Mouse (Mus musculus): ENCODE measurements around the gene Agbl4.

The Agbl4 gene

DNA sequence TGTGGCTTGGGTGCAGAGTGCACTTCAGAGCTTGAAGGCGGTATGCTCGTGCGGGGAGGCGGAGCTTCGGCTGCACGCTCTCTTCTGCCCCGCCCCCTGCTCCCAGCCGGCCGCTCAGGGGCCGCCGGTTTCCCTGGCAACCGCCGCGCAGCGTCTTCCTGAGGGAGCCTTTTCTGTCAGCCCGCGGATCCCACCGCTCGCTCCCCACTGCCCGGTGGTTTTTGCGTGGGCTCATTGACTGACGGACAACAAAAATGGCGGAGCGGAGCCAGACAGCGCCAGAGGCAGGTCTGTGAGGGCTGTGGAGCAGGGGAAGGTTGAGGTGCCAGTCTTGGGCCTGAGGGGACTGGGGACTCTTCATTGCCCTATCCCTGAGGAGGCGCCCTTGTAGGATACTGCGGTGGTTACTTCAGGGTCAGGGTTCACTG is at the start of gene Agbl4:
TSS of gene Agbl4 (plus strand) at position 44 of the 428 bp plus-strand sequence.
- peak; percentile 79 for DNase-seq (ENCODE audit: low spot score)

- no peak for DNase-seq (ENCODE audit: low spot score)
Measured at GRCm38 (mm10) chr4:110350856-110351177, 46.6 kb upstream of the Agbl4 start.

- DNase-seq (ENCODE audit: low spot score) = peak; percentile 85
Measured at GRCm38 (mm10) chr4:110351178-110352000, 46.1 kb upstream of the Agbl4 start, which contains the start of gene Elavl4. TSS of gene Elavl4 (minus strand) at chr4:110351909.

GRCm38 (mm10) chr4:110352001-110352369 is 45.5 kb upstream of the Agbl4 start:
- no peak for DNase-seq (ENCODE audit: low spot score)

DNA sequence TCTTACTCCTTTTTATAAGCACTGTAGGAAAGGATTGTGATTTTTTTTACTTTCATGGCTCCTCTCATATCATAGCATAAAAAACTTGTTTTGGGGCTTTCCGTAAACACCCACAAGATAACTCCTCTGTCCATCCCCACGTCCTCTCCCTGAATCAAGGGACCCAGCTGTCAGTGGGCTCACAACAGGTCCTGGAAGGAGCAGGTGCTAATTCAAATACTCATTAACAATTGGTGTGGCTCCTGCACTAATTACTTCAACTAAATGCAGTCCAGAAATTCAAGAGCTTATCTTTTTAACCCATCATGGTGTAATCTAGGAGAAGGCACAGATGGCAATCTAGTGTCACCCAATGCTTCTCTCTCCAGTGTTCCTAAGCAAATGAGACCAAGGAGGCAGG is 36.9 kb upstream of the Agbl4 start:
- no peak for DNase-seq (ENCODE audit: low spot score)

DNA sequence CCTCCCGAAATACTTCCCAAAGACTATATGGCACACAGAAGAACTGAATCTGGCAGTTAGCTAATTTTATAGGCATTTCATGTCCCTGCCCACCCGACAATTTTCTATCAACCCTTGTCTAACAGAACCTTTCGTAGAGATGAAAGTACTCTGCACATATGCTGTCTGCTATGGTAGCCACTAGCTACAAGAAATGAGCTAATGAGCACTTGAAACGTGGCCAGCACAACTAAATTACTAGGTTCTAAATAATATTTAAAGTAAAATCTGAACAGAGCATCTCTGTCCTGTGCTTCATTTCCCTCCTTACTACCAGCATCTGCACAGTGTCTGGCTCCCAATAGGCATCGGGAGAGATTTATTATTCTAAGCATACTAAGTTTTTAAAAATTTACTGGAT is 1.2 kb upstream of the Agbl4 start:
- DNase-seq (ENCODE audit: low spot score) = no peak

DNA sequence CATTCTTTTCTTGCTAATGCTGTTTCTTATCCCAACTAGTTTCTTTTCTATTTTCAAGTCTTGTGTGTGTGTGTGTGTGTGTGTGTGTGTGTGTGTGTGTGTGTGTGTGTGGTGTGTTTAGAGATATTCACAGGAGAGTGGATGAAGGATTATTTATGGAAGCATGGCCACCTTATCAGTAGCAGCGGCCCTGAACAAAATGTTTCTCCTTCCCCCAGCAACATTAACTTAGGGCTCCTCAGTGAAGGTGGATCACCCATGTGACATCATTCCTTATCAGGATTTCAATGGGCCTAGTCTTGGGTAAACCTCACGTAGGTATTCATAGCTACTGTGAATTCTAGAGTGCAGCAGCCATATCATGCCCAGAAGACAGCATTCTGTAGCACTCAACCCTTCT is 22.8 kb downstream of the Agbl4 start:
- no peak for DNase-seq (ENCODE audit: low spot score)

DNA sequence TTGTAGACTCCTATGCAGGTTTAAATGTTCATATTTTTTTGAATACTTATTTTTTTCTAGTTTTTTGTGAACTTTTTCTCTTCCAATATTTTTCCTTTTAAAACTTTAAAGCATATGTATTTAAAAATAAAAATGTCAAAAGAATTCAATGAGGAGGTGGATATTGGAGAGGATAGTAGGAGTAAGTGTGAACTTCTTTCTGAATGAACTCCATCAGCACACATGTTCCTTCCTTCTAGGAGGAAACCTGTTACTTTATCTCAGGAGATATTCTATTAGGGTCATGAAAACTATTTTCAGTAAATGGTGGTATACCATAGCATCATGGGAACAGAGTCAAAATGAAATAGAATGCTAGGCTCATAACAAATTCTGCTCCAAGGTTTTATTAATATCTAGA is 30.2 kb downstream of the Agbl4 start:
- DNase-seq (ENCODE audit: low spot score) = no peak

DNA sequence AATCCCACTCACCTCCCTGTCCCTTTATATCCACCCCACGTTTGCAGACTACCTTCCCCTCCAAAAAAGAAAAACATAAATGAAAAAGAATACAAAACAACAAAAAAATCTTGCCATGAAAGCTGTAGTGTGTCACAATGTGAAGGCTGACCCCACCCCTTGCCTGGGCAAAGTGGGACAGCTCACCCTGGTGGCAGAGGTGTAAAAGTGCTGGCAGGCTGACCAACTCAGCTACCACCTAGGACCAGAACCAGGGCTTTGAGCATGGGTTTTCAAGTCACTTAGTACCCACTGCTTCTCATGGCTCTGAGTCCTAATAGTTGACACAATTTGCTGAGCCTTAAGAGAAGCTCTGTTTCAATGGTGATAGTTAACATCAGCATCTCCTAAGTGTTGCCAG is 96.9 kb downstream of the Agbl4 start:
- DNase-seq (ENCODE audit: low spot score) = no peak

DNA sequence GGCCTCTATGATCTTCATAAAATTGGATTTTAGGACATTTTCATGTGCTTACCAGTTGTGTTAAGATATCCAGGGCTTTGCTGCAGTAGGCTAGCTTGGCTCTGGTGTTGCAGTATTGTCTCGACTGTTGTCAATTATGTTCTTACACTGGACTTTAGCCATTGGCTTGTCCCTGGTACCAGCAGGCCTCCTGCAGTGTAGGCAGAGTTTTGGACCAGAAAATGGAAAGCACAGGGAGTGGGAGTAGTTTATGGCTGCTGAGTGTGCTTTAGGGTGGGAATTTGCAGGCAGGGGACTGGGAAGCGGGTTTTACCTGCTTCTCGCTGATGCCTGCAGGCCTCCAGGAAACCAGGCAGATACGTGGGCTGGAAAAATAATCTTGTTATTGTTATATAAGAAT is 132.3 kb downstream of the Agbl4 start:
- no peak for DNase-seq (ENCODE audit: low spot score)

DNA sequence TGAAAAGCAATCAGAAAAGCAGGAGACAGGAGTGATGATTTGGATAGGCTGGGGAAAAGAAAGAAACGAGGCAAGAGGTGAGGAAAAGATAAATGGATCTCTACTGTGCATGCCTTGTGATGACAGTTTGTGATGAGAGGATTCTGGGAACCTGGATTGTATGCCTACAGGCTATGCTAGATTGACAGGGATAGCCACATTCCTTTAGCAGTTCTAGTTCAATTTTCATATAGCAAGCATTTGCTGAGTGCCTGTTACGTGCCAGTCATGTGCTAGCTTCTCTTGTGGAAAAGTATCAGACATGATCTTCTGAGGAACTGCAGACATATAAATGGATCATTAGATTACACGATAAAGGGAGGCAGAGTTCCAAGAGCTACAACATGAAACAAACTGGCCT is 151.8 kb downstream of the Agbl4 start:
- no peak for DNase-seq (ENCODE audit: low spot score)

DNA sequence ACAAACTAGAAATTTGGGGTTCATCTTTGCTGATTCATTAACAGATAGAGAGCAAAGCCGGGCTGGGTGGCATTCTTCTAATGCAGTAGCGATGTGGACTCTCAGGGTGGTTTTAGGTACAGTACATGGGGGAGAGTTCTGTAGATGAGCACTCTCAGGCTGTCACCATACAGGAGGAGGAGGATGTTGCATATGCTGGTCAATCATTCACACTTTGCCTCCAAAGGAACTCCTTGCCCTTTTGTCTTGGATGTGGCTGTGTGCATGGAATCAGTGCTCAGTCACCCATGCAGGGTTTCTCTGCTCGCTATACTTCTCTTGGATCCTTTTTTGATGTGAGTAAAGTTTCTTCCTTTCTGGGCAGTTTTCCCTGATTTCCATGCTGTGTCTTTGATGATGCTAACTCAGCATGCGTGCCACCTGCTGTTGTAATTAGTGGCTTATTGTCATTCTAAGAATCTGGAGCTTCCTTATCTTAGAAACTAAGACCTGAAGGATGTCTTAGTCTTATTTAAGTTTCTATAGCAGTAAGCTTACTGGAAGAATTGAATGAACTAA is 200.3 kb downstream of the Agbl4 start:
- DNase-seq (ENCODE audit: low spot score) = no peak

GRCm38 (mm10) chr4:110641417-110641816 is 244.0 kb downstream of the Agbl4 start:
- no peak for DNase-seq (ENCODE audit: low spot score)

- DNase-seq (ENCODE audit: low spot score) = no peak
Measured at GRCm38 (mm10) chr4:110662940-110663339, 265.5 kb downstream of the Agbl4 start.

- no peak for DNase-seq (ENCODE audit: low spot score)
Measured at GRCm38 (mm10) chr4:110674121-110674520, 276.7 kb downstream of the Agbl4 start.

DNA sequence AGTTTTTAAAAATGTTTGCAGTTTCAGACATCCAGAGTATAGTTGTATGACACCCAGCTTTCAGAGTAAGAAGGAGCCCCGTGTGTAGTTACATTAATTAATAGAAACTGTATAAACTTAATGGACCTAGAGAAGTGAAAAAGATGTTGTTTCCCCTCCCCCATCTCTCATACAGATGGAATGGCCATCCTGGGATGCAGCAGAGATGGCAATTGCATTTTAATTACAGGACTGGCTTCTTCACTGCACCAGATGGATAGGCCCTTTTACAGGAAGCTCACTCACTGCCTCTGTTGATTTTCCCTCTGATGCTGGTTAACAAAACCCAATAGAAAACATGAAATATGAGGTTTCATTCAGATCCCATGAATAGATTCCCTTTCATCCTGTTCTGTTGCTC is 337.7 kb downstream of the Agbl4 start:
- no peak for DNase-seq (ENCODE audit: low spot score)

DNA sequence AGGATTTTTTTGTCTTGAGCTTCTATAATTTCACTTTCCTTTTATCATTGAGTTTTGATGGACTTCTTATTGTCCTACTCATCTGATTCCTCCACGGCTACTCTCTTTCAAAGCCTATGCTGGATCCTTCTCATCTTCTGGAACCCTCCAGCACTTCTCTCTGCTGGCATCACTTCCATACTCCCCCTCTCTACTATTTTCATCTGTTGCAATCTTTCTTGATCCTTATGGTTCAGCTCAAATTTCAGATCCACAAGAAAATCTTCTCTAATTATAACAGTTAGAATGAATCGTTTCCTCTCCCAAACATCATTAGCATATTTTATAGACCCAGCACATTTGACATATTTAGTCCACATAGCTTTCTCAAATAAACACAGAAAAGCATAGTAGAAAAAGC is 360.5 kb downstream of the Agbl4 start:
- no peak for DNase-seq (ENCODE audit: low spot score)

- no peak for DNase-seq (ENCODE audit: low spot score)
Measured at GRCm38 (mm10) chr4:110788596-110788995, 391.1 kb downstream of the Agbl4 start.

DNA sequence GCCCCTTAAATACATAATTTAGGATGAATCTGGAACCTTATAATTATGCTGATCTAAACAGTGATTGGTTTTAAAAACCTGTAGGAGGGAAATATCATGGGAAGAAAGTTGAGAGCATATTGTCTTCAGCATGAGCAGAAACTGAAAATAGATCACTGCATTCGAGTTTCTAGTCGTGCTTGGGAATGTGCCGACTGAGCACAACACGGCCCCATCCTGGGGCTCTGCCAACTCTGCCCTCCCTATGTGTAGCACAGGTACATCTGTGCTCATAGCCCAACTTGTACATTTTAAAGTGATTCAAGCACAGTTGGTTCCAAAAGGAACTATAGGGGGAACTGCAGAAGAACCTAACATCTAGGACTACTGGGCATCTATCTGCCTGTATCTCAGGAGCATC is 402.4 kb downstream of the Agbl4 start:
- no peak for DNase-seq (ENCODE audit: low spot score)

DNA sequence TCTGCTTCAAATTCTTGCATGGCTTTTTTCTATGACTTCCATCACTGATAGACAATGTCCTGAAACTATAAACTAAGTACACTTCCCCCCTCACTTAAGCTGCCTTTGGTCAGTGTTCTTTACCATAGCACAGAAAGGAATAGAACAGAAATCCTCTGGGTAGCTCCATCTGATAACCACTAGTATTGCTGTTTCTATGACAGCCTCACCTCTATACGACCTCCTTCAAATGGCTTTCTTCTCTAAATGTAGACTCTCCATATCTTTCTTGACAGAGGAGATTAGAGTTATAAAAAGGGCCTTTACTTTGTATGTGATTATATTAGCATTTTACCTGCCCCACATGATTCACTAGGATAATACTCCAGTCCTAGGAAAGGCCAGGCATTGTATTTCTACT is 413.5 kb downstream of the Agbl4 start:
- DNase-seq (ENCODE audit: low spot score) = no peak

GRCm38 (mm10) chr4:110832776-110833175 is 435.3 kb downstream of the Agbl4 start:
- DNase-seq (ENCODE audit: low spot score) = no peak

GRCm38 (mm10) chr4:110879719-110880443 is 482.4 kb downstream of the Agbl4 start:
- no peak for DNase-seq (ENCODE audit: low spot score)

DNA sequence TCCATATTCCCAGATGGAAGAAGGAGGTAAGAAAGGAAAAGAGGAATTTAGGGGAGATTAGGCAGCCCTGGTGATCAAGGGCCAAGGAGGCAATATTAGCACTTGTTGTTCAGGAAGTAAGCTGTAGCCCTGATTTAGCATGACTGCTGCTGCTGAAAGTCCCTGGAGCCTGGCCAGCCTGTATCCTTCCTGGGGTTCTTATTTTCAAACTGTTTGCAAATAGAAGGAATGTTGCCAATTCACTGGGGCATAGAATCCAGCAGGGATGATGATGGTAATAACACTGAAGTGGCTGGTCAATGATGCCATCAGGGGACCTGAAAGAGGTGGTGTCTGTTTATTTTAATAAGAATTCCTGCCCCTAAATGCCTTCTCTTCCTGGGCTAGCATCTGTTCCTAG is 518.6 kb downstream of the Agbl4 start:
- no peak for DNase-seq (ENCODE audit: low spot score)
